Mouse (Mus musculus): ENCODE data around the gene Dmrtc2. TPM values are rescaled to one million over a fixed set of nuclear protein-coding genes. Genes with fewer than 3 reads are reported as not detected.
"Not testable (repeated sequence)": the region's sequence is repeated elsewhere in the genome, so short reads cannot be mapped to it uniquely, and the experiment has no call there.

Gene Dmrtc2
- polyA plus RNA-seq, 1 experiment from 2014 or later, result not detected

- H3K27ac ChIP-seq (ENCODE audit: low read length), result no peak overlapping the region
- no peak overlapping the region for H3K4me2 ChIP-seq (ENCODE audit: low read depth, low read length)
- ATAC-seq, result peak; percentile 53; the same call in 1 of the 2 replicates
- WGBS, result 9% methylated on average over 6 of the region's 6 CpGs
- H3K4me1 ChIP-seq (ENCODE audit: control insufficient read depth, insufficient read depth, low read length), result 0 out of 2 replicates have a peak, but pooled peaks cover 2% of the 10 kb centered on the region
- no peaks in the 10 kb centered on the region for H3K36me3 ChIP-seq (ENCODE audit: control insufficient read depth, insufficient read depth, low read length)
- H3K27me3 ChIP-seq (replicated peaks; ENCODE audit: control insufficient read depth, insufficient read depth, low read length), result no peaks in the 10 kb centered on the region
- H3K4me3 ChIP-seq (ENCODE audit: low read length), result no peak overlapping the region
- H3K9me3 ChIP-seq (ENCODE audit: control insufficient read depth, low read length), result no peaks in the 10 kb centered on the region
- H3K9ac ChIP-seq (ENCODE audit: low read depth, low read length), result no peak overlapping the region
Measured at GRCm38 (mm10) chr7:24845713-24846112, 24.1 kb upstream of the Dmrtc2 start.

GRCm38 (mm10) chr7:24846576-24846975 lies 23.3 kb upstream of the Dmrtc2 start:
- not testable (repeated sequence) for H3K36me3 ChIP-seq (ENCODE audit: control insufficient read depth, insufficient read depth, low read length); ATAC-seq; H3K4me1 ChIP-seq (ENCODE audit: control insufficient read depth, insufficient read depth, low read length); H3K27me3 ChIP-seq (replicated peaks; ENCODE audit: control insufficient read depth, insufficient read depth, low read length); H3K4me2 ChIP-seq (ENCODE audit: low read depth, low read length); H3K4me3 ChIP-seq (ENCODE audit: low read length); H3K27ac ChIP-seq (ENCODE audit: low read length); H3K9ac ChIP-seq (ENCODE audit: low read depth, low read length); H3K9me3 ChIP-seq (ENCODE audit: control insufficient read depth, low read length)
- 18% methylated on average over 2 of the region's 2 CpGs for WGBS

GRCm38 (mm10) chr7:24850162-24850561 lies 19.7 kb upstream of the Dmrtc2 start:
- Histone ChIP-seq H3K36me3 (ENCODE audit: control insufficient read depth, insufficient read depth, low read length) (no peaks in the 10 kb centered on the region), H3K4me2 (ENCODE audit: low read depth, low read length) (no peak overlapping the region), H3K9ac (ENCODE audit: low read depth, low read length) (no peak overlapping the region), H3K27me3 (replicated peaks; ENCODE audit: control insufficient read depth, insufficient read depth, low read length) (no peaks in the 10 kb centered on the region), H3K27ac (ENCODE audit: low read length) (no peak overlapping the region), H3K4me3 (ENCODE audit: low read length) (no peak overlapping the region), H3K9me3 (ENCODE audit: control insufficient read depth, low read length) (no peaks in the 10 kb centered on the region), H3K4me1 (ENCODE audit: control insufficient read depth, insufficient read depth, low read length) (0 out of 2 replicates have a peak, but pooled peaks cover 2% of the 10 kb centered on the region)
- 20% methylated on average over 5 of the region's 5 CpGs for WGBS
- no peak for ATAC-seq

GRCm38 (mm10) chr7:24850899-24851303 lies 19.0 kb upstream of the Dmrtc2 start:
- H3K4me2 ChIP-seq (ENCODE audit: low read depth, low read length), result no peak overlapping the region
- 28% methylated on average over 6 of the region's 6 CpGs for WGBS
- H3K27ac ChIP-seq (ENCODE audit: low read length), result no peak overlapping the region
- H3K4me1 ChIP-seq (ENCODE audit: control insufficient read depth, insufficient read depth, low read length), result 0 out of 2 replicates have a peak, but pooled peaks cover 2% of the 10 kb centered on the region
- no peaks in the 10 kb centered on the region for H3K27me3 ChIP-seq (replicated peaks; ENCODE audit: control insufficient read depth, insufficient read depth, low read length)
- no peaks in the 10 kb centered on the region for H3K36me3 ChIP-seq (ENCODE audit: control insufficient read depth, insufficient read depth, low read length)
- H3K9ac ChIP-seq (ENCODE audit: low read depth, low read length), result no peak overlapping the region
- ATAC-seq, result peak; percentile 76
- H3K9me3 ChIP-seq (ENCODE audit: control insufficient read depth, low read length), result no peaks in the 10 kb centered on the region
- no peak overlapping the region for H3K4me3 ChIP-seq (ENCODE audit: low read length)

GRCm38 (mm10) chr7:24851596-24852325 lies 18.1 kb upstream of the Dmrtc2 start:
- Histone ChIP-seq H3K4me1 (ENCODE audit: control insufficient read depth, insufficient read depth, low read length) (0 out of 2 replicates have a peak, but pooled peaks cover 2% of the 10 kb centered on the region), H3K27me3 (replicated peaks; ENCODE audit: control insufficient read depth, insufficient read depth, low read length) (no peaks in the 10 kb centered on the region), H3K9me3 (ENCODE audit: control insufficient read depth, low read length) (no peaks in the 10 kb centered on the region), H3K36me3 (ENCODE audit: control insufficient read depth, insufficient read depth, low read length) (no peaks in the 10 kb centered on the region), H3K4me3 (ENCODE audit: low read length) (no peak overlapping the region), H3K4me2 (ENCODE audit: low read depth, low read length) (no peak overlapping the region), H3K9ac (ENCODE audit: low read depth, low read length) (no peak overlapping the region), H3K27ac (ENCODE audit: low read length) (no peak overlapping the region)
- 74% methylated on average over 5 of the region's 5 CpGs for WGBS
- ATAC-seq, result no peak

GRCm38 (mm10) chr7:24852557-24853232 lies 17.2 kb upstream of the Dmrtc2 start:
- no peak overlapping the region for H3K27ac ChIP-seq (ENCODE audit: low read length)
- 73% methylated on average over 8 of the region's 8 CpGs for whole genome bisulfite sequencing
- ATAC-seq, result peak; percentile 81

GRCm38 (mm10) chr7:24853233-24853563 lies 16.7 kb upstream of the Dmrtc2 start:
- Histone ChIP-seq H3K4me2 (ENCODE audit: low read depth, low read length) (no peak overlapping the region), H3K27ac (ENCODE audit: low read length) (no peak overlapping the region)
- peak; percentile 43 for ATAC-seq

More at GRCm38 (mm10) chr7:24852557-24853232, 17.2 kb upstream of the Dmrtc2 start:
- Histone ChIP-seq H3K4me1 (ENCODE audit: control insufficient read depth, insufficient read depth, low read length) (0 out of 2 replicates have a peak, but pooled peaks cover 2% of the 10 kb centered on the region), H3K9ac (ENCODE audit: low read depth, low read length) (no peak overlapping the region), H3K27me3 (replicated peaks; ENCODE audit: control insufficient read depth, insufficient read depth, low read length) (no peaks in the 10 kb centered on the region), H3K4me2 (ENCODE audit: low read depth, low read length) (no peak overlapping the region), H3K9me3 (ENCODE audit: control insufficient read depth, low read length) (no peaks in the 10 kb centered on the region), H3K36me3 (ENCODE audit: control insufficient read depth, insufficient read depth, low read length) (no peaks in the 10 kb centered on the region), H3K4me3 (ENCODE audit: low read length) (no peak overlapping the region)

GRCm38 (mm10) chr7:24853695-24854094 lies 16.2 kb upstream of the Dmrtc2 start:
- Histone ChIP-seq H3K27ac (ENCODE audit: low read length) (no peak overlapping the region), H3K9me3 (ENCODE audit: control insufficient read depth, low read length) (no peaks in the 10 kb centered on the region), H3K4me2 (ENCODE audit: low read depth, low read length) (no peak overlapping the region), H3K9ac (ENCODE audit: low read depth, low read length) (peak overlapping the region; percentile 11; the same call in 1 of the 2 replicates), H3K4me1 (ENCODE audit: control insufficient read depth, insufficient read depth, low read length) (0 out of 2 replicates have a peak, but pooled peaks cover 2% of the 10 kb centered on the region), H3K36me3 (ENCODE audit: control insufficient read depth, insufficient read depth, low read length) (no peaks in the 10 kb centered on the region), H3K4me3 (ENCODE audit: low read length) (no peak overlapping the region), H3K27me3 (replicated peaks; ENCODE audit: control insufficient read depth, insufficient read depth, low read length) (no peaks in the 10 kb centered on the region)
- WGBS, result 30% methylated on average over 7 of the region's 7 CpGs
- ATAC-seq, result no peak

More at GRCm38 (mm10) chr7:24853233-24853563, 16.7 kb upstream of the Dmrtc2 start:
- Histone ChIP-seq H3K36me3 (ENCODE audit: control insufficient read depth, insufficient read depth, low read length) (no peaks in the 10 kb centered on the region), H3K27me3 (replicated peaks; ENCODE audit: control insufficient read depth, insufficient read depth, low read length) (no peaks in the 10 kb centered on the region), H3K4me1 (ENCODE audit: control insufficient read depth, insufficient read depth, low read length) (0 out of 2 replicates have a peak, but pooled peaks cover 2% of the 10 kb centered on the region), H3K4me3 (ENCODE audit: low read length) (no peak overlapping the region), H3K9ac (ENCODE audit: low read depth, low read length) (no peak overlapping the region), H3K9me3 (ENCODE audit: control insufficient read depth, low read length) (no peaks in the 10 kb centered on the region)

- Histone ChIP-seq H3K4me3 (ENCODE audit: low read length) (no peak overlapping the region), H3K27me3 (replicated peaks; ENCODE audit: control insufficient read depth, insufficient read depth, low read length) (no peaks in the 10 kb centered on the region), H3K4me2 (ENCODE audit: low read depth, low read length) (no peak overlapping the region), H3K36me3 (ENCODE audit: control insufficient read depth, insufficient read depth, low read length) (no peaks in the 10 kb centered on the region), H3K9me3 (ENCODE audit: control insufficient read depth, low read length) (no peaks in the 10 kb centered on the region), H3K4me1 (ENCODE audit: control insufficient read depth, insufficient read depth, low read length) (no peaks in the 10 kb centered on the region), H3K27ac (ENCODE audit: low read length) (no peak overlapping the region), H3K9ac (ENCODE audit: low read depth, low read length) (no peak overlapping the region)
- 50% methylated on average over 6 of the region's 6 CpGs for WGBS
- no peak for ATAC-seq
Measured at GRCm38 (mm10) chr7:24856460-24857120, 13.3 kb upstream of the Dmrtc2 start.
